Mouse (Mus musculus) limb, embryonic 15.5 days (tissue): Measurements from ENCODE around the gene Mansc1. TPM values are rescaled to one million over a fixed set of nuclear protein-coding genes. Genes with fewer than 3 reads are reported as not detected.

Experiments used
- ATAC-seq: fragments of 200-750 bp; cut with Nextera tagmentation; 2 replicates; pipeline ENCODE4 v1.8.0; 2017; ENCODE audit warnings: low read depth, moderate TSS enrichment; ENCODE audit not compliant: insufficient number of reproducible peaks, low FRiP score, low TSS enrichment
- H3K27ac ChIP-seq: fragments of 300-500 bp; sonication (generic); 2 replicates; pipeline ENCODE4 v1.5.1; 2015; ENCODE audit warnings: moderate library complexity, mild to moderate bottlenecking, inconsistent platforms
- H3K27me3 ChIP-seq: fragments of 300-500 bp; sonication (generic); 2 replicates; pipeline ENCODE4 v1.6.1; 2015; ENCODE audit warnings: inconsistent platforms
- H3K36me3 ChIP-seq: fragments of 300-500 bp; sonication (generic); 2 replicates; pipeline ENCODE4 v1.6.1; 2015; ENCODE audit warnings: inconsistent platforms
- H3K4me1 ChIP-seq: fragments of 300-500 bp; sonication (generic); 2 replicates; pipeline ENCODE4 v1.6.1; 2015; ENCODE audit warnings: inconsistent platforms
- H3K4me2 ChIP-seq: fragments of 300-500 bp; sonication (generic); 2 replicates; pipeline ENCODE4 v1.6.1; 2015; ENCODE audit warnings: mild to moderate bottlenecking, inconsistent platforms
- H3K4me3 ChIP-seq: fragments of 300-500 bp; sonication (generic); 2 replicates; pipeline ENCODE4 v1.5.1; 2015; ENCODE audit warnings: mild to moderate bottlenecking, inconsistent platforms
- H3K9ac ChIP-seq: fragments of 300-500 bp; sonication (generic); 2 replicates; pipeline ENCODE4 v1.6.1; 2015; ENCODE audit warnings: inconsistent platforms
- H3K9me3 ChIP-seq: fragments of 300-500 bp; sonication (generic); 2 replicates; pipeline ENCODE4 v1.6.1; 2016; ENCODE audit warnings: inconsistent platforms
- WGBS: fragments of 180-500 bp; shearing (Covaris S2); methylation state at CpG from one replicate; pipeline ENCODE4 v1.1.7; 2015; 5-methylcytosine and 5-hydroxymethylcytosine counted together
- polyA plus RNA-seq: library from polyadenylated mRNA; unstranded; fragments of >200 nt; fragmentation: Nextera tagmentation; extraction: Ambion mirVana; gene quantifications from 2 replicates; pipeline ENCODE4 v1.2.1, GENCODE M21; 2015

The Mansc1 gene
- polyA plus RNA-seq, 1 experiment from 2014 or later = 3.3 TPM

DNA sequence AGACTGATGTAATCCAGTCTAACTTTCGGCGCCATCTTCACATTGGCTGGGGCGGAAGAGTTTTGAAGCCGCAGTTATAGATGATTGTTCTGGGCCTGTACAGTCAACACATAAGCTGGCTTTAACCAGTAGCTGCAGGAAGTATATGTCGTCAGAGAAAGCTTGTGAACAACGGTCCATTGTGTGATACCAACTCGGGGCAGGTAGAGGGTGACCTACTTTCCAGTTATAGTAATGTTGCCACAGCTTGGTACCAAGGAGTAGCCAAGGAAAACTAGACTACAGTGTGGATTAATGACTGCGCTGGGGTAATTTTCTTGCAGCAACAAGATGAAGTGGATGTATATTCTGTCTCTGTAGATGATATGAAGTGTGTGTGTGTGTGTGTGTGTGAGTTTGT is 1.3 kb upstream of the Mansc1 start:
- Histone ChIP-seq H3K4me1 (peaks cover 10% of the 10 kb centered on the region), H3K27ac (no peak overlapping the region), H3K4me2 (no peak overlapping the region), H3K9ac (no peak overlapping the region), H3K9me3 (no peaks in the 10 kb centered on the region), H3K36me3 (no peaks in the 10 kb centered on the region), H3K4me3 (no peak overlapping the region), H3K27me3 (peaks cover 14% of the 10 kb centered on the region)
- no peak for ATAC-seq
- WGBS = 81% methylated on average over 8 of the region's 8 CpGs

DNA sequence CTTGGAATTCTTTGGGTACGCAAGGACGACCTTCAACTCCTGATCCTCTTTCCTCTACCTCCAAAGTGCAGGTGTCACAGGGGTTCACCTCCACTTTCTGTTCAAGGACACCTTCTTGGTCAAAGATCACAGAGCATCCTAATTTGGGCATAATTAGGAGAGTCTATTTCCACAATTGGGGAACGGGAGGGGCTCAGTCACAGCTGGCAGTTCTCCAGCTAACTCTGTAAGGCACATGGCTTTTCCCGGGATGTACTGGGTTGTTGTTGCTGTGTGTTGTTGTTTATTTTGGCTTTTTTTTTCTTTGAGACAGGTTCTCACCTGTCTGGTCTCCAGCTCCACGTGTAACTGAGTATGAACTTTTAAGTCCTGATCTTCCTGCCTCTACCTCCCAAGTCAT is 468 bp upstream of the Mansc1 start:
- Histone ChIP-seq H3K9ac (no peak overlapping the region), H3K4me2 (peak overlapping the region; percentile 89), H3K4me1 (peaks cover 10% of the 10 kb centered on the region), H3K27ac (no peak overlapping the region), H3K9me3 (no peaks in the 10 kb centered on the region), H3K27me3 (peaks cover 14% of the 10 kb centered on the region), H3K4me3 (peak overlapping the region; percentile 52; the same call in 1 of the 2 replicates), H3K36me3 (no peaks in the 10 kb centered on the region)
- ATAC-seq = no peak
- WGBS = 36% methylated on average over 5 of the region's 5 CpGs

DNA sequence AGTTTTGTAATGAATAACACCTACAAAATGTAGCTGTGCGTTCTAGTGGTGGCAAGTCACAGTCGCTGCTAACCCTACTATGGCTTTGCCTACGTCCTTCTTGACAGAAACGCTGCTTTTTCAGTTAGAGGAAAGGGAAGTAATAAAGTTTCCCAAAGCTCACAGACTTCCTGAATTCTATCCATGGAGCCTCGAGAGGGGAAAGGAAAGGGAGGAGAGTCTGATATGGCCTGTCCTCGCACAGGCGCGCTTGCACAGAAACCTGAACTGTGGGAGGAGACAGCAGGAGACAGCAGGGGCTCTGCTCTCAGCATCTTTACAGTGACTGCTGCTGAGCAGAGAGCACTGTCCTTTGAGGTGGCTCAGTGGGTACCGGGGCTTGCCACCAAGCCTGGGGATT is 1.8 kb downstream of the Mansc1 start:
- no peak overlapping the region for H3K9ac ChIP-seq
- peaks cover 10% of the 10 kb centered on the region for H3K4me1 ChIP-seq
- no peak overlapping the region for H3K4me2 ChIP-seq
- H3K9me3 ChIP-seq = no peaks in the 10 kb centered on the region
- WGBS = 61% methylated on average over 9 of the region's 9 CpGs
- no peak overlapping the region for H3K4me3 ChIP-seq
- peaks cover 14% of the 10 kb centered on the region for H3K27me3 ChIP-seq
- no peaks in the 10 kb centered on the region for H3K36me3 ChIP-seq
- peak overlapping the region; percentile 22; the same call in 1 of the 2 replicates for H3K27ac ChIP-seq
- ATAC-seq = no peak

DNA sequence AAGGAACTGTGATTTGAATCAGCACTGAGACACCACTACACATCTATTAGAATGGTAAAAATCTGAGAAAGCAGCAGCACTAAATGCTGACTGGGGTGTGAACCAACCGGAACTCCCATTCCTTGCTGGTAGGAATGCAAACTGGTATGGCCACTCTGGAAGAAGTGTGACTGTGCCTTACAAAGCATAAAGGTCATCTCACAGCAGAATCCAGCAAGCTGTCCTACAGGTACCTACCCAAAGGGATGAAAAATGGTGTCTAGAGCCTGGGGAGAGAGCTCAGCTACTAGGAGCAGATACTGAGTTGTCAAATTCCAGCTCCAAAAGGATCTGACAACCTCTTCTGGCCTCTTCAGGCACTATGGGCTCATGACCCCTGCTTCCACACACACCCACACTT is 5.7 kb downstream of the Mansc1 start:
- peaks cover 3% of the 10 kb centered on the region; the same call in 1 of the 2 replicates for H3K4me1 ChIP-seq
- H3K36me3 ChIP-seq = no peaks in the 10 kb centered on the region
- no peak overlapping the region for H3K9ac ChIP-seq
- H3K4me2 ChIP-seq = no peak overlapping the region
- 85% methylated on average over 1 of the region's 1 CpGs for whole genome bisulfite sequencing
- H3K27ac ChIP-seq = no peak overlapping the region
- H3K9me3 ChIP-seq = no peaks in the 10 kb centered on the region
- no peak overlapping the region for H3K4me3 ChIP-seq
- no peak for ATAC-seq
- H3K27me3 ChIP-seq = 0 out of 2 replicates have a peak, but pooled peaks cover 4% of the 10 kb centered on the region

DNA sequence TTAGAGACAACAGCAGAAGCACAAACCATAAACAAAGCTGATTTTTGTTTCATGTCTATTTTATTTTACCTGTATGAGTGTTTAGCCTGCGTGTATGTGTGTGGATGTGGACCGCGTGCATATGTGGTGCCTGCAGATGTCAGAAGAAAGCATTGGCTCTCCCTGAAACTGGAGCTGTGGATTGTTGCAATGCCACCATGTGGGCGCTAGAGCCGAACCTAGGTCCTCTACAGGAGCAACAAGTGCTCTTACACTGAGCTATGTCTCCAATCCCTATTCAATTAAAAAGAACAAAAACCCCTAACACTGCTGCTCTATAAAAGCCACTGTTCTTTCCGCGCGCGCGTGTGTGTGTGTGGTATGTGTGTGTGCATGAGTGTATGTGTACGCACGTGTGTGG is 6.9 kb downstream of the Mansc1 start:
- Histone ChIP-seq H3K9ac (no peak overlapping the region), H3K4me3 (no peak overlapping the region), H3K27me3 (no peaks in the 10 kb centered on the region), H3K4me2 (no peak overlapping the region), H3K4me1 (peaks cover 3% of the 10 kb centered on the region; the same call in 1 of the 2 replicates), H3K36me3 (no peaks in the 10 kb centered on the region), H3K27ac (no peak overlapping the region), H3K9me3 (no peaks in the 10 kb centered on the region)
- no peak for ATAC-seq
- 61% methylated on average over 12 of the region's 12 CpGs for WGBS

DNA sequence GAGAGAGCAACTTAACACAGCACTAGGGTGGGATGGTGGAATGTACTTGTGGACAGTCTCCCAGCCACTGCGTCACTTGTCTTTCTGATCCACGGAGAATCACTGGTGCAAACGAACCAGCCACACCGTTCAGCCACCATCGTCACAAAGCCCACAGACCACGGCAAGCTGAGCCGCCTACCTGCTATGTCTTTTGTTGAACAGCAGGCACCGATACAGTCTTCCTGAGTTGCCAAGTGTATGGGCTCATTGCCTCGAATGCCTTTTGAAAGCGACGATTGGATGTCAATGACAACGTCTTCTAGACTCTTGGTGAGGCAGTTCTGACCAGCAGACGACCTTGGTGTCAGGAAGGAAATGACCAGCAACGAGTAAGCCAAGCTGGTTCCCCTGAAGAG is 10.7 kb downstream of the Mansc1 start:
- no peak for ATAC-seq
- Histone ChIP-seq H3K9ac (no peak overlapping the region), H3K9me3 (no peaks in the 10 kb centered on the region), H3K27me3 (no peaks in the 10 kb centered on the region), H3K4me3 (no peak overlapping the region), H3K36me3 (no peaks in the 10 kb centered on the region), H3K27ac (no peak overlapping the region), H3K4me2 (no peak overlapping the region), H3K4me1 (peaks cover 3% of the 10 kb centered on the region; the same call in 1 of the 2 replicates)
- 80% methylated on average over 14 of the region's 14 CpGs for WGBS

DNA sequence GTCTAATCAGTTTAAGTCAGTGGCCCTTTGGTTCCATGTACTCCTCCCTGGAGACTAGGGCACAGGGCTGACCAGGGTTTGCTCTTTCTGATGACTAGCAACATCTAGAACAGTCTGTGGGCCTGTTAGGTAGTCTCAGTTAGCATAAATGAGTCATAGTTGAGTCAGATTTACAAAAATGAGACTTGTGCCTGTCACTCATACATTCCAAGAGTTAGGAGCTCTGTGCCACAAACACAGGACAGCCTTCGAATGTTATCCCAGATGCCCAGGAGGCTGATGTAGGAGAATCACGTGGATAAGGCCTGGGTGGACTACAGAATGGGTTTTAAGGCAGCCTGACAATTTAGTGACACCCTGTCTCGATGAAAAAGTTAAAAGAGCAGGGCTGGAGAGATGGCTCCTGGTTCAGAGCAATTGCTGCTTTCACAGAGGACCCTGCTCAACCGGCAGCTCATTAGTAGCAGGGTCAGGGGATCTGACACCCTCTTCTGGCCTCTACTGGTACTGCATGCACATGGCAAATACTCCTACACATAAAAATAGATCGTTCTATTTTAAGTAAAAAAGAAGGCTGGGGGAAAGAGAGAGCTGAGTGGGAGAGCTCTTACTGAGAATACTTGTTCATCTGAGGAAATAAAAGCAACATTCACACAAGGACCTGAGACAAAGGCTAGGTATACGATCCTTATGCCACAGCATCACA is 11.3 kb downstream of the Mansc1 start:
- no peak overlapping the region for H3K27ac ChIP-seq
- no peak for ATAC-seq
- WGBS = 64% methylated on average over 6 of the region's 6 CpGs

DNA sequence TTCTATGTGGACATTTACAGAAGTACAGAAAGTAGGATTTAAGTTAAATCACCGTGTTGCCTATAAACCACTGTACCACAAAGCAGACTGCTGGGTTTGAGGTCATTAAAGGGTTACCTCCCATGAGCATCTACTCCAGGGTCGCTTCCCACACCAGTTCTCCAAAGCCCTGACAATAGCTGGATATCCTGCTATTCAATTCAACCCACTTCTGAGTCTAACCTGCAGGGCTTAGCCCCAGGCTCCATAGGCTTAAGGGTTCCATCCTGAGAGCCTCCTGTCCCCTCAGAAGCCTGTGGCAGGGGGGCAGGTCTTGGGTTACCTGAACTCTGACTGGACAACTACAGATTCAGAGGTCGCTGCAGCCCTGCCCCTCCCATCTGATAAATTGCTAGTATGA is 12.2 kb downstream of the Mansc1 start:
- Histone ChIP-seq H3K4me1 (peaks cover 3% of the 10 kb centered on the region; the same call in 1 of the 2 replicates), H3K27me3 (no peaks in the 10 kb centered on the region), H3K9me3 (no peaks in the 10 kb centered on the region), H3K4me3 (no peak overlapping the region), H3K9ac (no peak overlapping the region), H3K4me2 (no peak overlapping the region), H3K27ac (no peak overlapping the region), H3K36me3 (no peaks in the 10 kb centered on the region)
- WGBS = 67% methylated on average over 3 of the region's 3 CpGs
- ATAC-seq = no peak

More for the DNA sequence above, 11.3 kb downstream of the Mansc1 start:
- peaks cover 3% of the 10 kb centered on the region; the same call in 1 of the 2 replicates for H3K4me1 ChIP-seq
- H3K9me3 ChIP-seq = no peaks in the 10 kb centered on the region
- no peak overlapping the region for H3K4me2 ChIP-seq
- no peak overlapping the region for H3K9ac ChIP-seq
- H3K4me3 ChIP-seq = no peak overlapping the region
- H3K36me3 ChIP-seq = no peaks in the 10 kb centered on the region
- no peaks in the 10 kb centered on the region for H3K27me3 ChIP-seq

DNA sequence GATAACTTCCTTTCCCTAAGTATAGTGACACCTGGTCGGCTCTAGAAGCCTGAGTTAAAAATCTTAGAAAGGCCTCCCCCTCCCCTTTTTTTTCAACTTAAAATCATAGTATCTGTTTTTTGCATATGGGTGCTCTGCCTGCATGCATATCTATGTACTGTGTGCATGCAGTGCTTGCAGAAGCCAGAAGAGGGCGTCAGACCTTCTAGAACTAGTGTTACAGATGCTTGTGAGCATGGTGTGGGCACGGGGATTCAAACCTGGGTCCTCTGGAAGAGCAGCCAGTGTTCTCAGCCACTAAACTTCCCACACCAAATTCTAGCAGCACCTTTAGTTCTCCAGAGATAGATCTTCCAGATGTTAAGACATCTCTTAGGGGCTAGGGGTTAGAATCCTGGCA is 14.7 kb downstream of the Mansc1 start:
- Histone ChIP-seq H3K4me1 (0 out of 2 replicates have a peak, but pooled peaks cover 3% of the 10 kb centered on the region), H3K27ac (no peak overlapping the region), H3K36me3 (no peaks in the 10 kb centered on the region), H3K27me3 (no peaks in the 10 kb centered on the region), H3K4me3 (no peak overlapping the region), H3K4me2 (no peak overlapping the region), H3K9ac (no peak overlapping the region), H3K9me3 (no peaks in the 10 kb centered on the region)
- no peak for ATAC-seq
- 45% methylated on average over 3 of the region's 3 CpGs for WGBS

DNA sequence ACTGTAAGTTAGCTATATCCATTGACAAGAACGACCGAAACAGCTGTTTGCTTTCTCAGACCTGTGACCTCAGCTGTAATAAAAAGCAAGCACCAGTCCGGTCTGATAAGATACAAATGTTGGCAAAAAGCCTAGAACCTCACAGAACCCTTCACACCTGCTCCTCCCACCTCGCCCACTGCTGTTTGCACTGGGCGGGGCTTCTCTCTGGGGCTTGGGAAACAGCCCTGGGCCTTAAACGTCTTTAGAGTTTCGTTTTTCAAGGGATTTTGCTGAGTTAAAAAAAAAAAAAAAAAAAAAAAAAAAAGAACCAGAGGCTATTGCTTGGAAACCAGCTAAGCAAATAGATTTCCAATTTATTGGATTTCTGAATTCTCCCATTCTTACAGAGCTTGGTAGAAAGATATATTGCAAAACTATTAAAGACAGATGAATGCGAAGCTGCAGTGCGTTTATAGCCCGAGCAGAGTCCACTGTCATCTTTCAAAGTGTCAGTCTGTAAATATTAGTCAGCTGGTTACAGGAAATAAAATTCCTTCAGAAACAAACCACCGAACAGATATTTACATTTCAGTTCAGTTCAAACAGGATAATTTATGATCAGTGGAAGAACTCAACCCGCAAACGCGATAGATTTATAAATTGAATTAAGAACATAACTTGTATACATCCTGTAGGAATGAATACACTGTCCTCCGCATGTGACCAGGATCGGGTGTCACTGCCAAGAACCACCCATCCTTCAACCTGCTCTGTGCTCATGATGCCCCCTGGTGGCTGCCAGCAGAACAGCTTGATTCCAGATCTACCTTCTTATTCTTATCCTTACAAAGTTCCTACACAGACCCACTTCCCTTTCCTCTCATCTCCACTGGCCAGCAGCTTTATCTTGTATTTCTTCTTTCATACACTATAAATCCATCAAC is 17.3 kb downstream of the Mansc1 start:
- no peaks in the 10 kb centered on the region for H3K4me1 ChIP-seq
- peak overlapping the region; percentile 12 for H3K4me3 ChIP-seq
- H3K9me3 ChIP-seq = no peaks in the 10 kb centered on the region
- H3K27ac ChIP-seq = no peak overlapping the region
- 12% methylated on average over 16 of the region's 16 CpGs for WGBS
- H3K9ac ChIP-seq = no peak overlapping the region
- no peaks in the 10 kb centered on the region for H3K27me3 ChIP-seq
- H3K4me2 ChIP-seq = peak overlapping the region; percentile 19
- ATAC-seq = peak; percentile 40; the same call in 1 of the 2 replicates
- no peaks in the 10 kb centered on the region for H3K36me3 ChIP-seq

DNA sequence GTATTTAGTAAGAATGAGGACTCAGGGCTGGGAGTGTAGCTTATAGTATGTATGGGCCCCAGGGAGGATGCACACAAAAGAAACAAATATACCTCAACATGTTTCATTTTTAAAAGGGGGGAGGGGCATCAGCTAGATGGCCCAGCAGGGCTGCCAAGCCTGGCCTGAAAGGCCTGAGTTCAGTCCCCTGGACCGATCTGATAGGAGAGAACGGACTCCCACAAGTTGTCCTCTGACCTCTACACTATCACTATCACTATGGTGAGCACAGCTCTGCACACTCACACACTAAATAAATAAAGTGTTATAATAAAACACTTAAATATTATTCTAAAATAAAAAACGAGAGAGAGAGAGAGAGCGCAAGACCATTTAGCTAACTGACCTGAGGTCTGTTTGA is 18.0 kb downstream of the Mansc1 start:
- Histone ChIP-seq H3K4me2 (no peak overlapping the region), H3K4me3 (no peak overlapping the region), H3K36me3 (no peaks in the 10 kb centered on the region), H3K27ac (no peak overlapping the region; the same call in 1 of the 2 replicates), H3K9me3 (no peaks in the 10 kb centered on the region), H3K27me3 (no peaks in the 10 kb centered on the region), H3K9ac (no peak overlapping the region), H3K4me1 (no peaks in the 10 kb centered on the region)
- no peak for ATAC-seq
- 75% methylated on average over 4 of the region's 4 CpGs for WGBS

DNA sequence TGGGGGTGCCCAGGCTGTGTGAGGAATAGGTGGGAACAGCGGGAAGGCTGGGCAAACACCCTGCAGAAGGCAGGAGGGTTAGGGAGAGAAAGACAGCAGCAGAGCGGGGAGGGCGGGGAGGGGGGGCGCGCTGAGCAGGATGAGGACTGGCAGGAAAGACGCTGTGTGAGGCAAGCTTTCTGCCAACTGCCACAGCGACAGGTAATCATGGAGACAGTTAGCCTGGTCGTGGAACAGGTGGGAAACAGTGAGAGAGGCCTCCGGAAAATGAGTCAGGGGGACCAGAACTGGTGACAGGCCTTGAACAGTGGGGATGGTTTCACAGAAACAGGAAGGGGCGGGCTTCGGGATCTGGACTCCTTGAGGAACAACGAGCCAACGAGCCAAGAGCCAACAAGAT is 20.4 kb downstream of the Mansc1 start:
- Histone ChIP-seq H3K4me1 (peaks cover 8% of the 10 kb centered on the region), H3K27me3 (no peaks in the 10 kb centered on the region), H3K27ac (no peak overlapping the region), H3K9me3 (no peaks in the 10 kb centered on the region), H3K9ac (no peak overlapping the region), H3K4me3 (no peak overlapping the region), H3K4me2 (no peak overlapping the region), H3K36me3 (no peaks in the 10 kb centered on the region)
- no peak for ATAC-seq
- 68% methylated on average over 13 of the region's 13 CpGs for WGBS
